Mouse (Mus musculus): Measurements from ENCODE around the gene Irak4.

- TF ChIP-seq CTCF (conservative IDR thresholded peaks at IDR 0.05; ENCODE audit: low read length): peak; percentile 25
- TF ChIP-seq NANOG (IDR thresholded peaks at IDR 0.05; ENCODE audit: borderline replicate concordance, low read length): no peak
- no peak for TF ChIP-seq POU5F1 (IDR thresholded peaks at IDR 0.05; ENCODE audit: borderline replicate concordance, low read length)
These were observed 29.3 kb downstream of the Irak4 start for GRCm38 (mm10) chr15:94572746-94573145.

Measured in E14TG2a.4 (cell line).